Mouse (Mus musculus): Measurements from ENCODE around the gene Bmp5. TPM values are rescaled to one million over a fixed set of nuclear protein-coding genes. Genes with fewer than 3 reads are reported as not detected.

Gene Bmp5
- 2.7 and 3.3 TPM in 2 replicates for polyA plus RNA-seq (2015; fragmentation: Nextera tagmentation; extraction: Ambion mirVana)

GRCm38 (mm10) chr9:75775129-75775845 is at the start of gene Bmp5:
Bmp5 (plus strand) TSS chr9:75775364.
- no peaks in the 10 kb centered on the region for H3K36me3 ChIP-seq (replicated peaks)
- 19% methylated on average over 7 of the region's 7 CpGs for WGBS
- H3K27me3 ChIP-seq (replicated peaks), result no peaks in the 10 kb centered on the region
- H3K4me1 ChIP-seq, result no peaks in the 10 kb centered on the region
- no peak within 1 kb of the TSS for H3K9ac ChIP-seq
- H3K4me3 ChIP-seq, result no peak within 1 kb of the TSS
- no peaks in the 10 kb centered on the region for H3K9me3 ChIP-seq
- ATAC-seq (replicated peaks), result no peak
- H3K4me2 ChIP-seq, result no peak within 1 kb of the TSS
- H3K27ac ChIP-seq, result no peak within 1 kb of the TSS

- H3K27ac ChIP-seq, result no peak overlapping the region
- H3K4me1 ChIP-seq, result no peaks in the 10 kb centered on the region
- no peaks in the 10 kb centered on the region for H3K27me3 ChIP-seq (replicated peaks)
- no peak overlapping the region for H3K4me2 ChIP-seq
- no peaks in the 10 kb centered on the region for H3K9me3 ChIP-seq
- no peak for ATAC-seq (replicated peaks)
- 28% methylated on average over 5 of the region's 5 CpGs for WGBS
- H3K4me3 ChIP-seq, result no peak overlapping the region
- no peaks in the 10 kb centered on the region for H3K36me3 ChIP-seq (replicated peaks)
- no peak overlapping the region for H3K9ac ChIP-seq
Observed at GRCm38 (mm10) chr9:75760075-75760474, 15.1 kb upstream of the Bmp5 start.

- Histone ChIP-seq H3K9me3 (no peaks in the 10 kb centered on the region), H3K27ac (no peak overlapping the region), H3K27me3 (replicated peaks) (no peaks in the 10 kb centered on the region), H3K9ac (no peak overlapping the region), H3K36me3 (replicated peaks) (no peaks in the 10 kb centered on the region), H3K4me3 (no peak overlapping the region), H3K4me2 (no peak overlapping the region), H3K4me1 (no peaks in the 10 kb centered on the region)
- ATAC-seq (replicated peaks), result no peak
- 90% methylated on average over 2 of the region's 2 CpGs for WGBS
Observed at GRCm38 (mm10) chr9:75761567-75761966, 13.6 kb upstream of the Bmp5 start.

GRCm38 (mm10) chr9:75762487-75762886 is 12.7 kb upstream of the Bmp5 start:
- WGBS, result 31% methylated on average over 5 of the region's 5 CpGs
- no peak overlapping the region for H3K9ac ChIP-seq
- no peak for ATAC-seq (replicated peaks)
- H3K27ac ChIP-seq, result no peak overlapping the region
- H3K4me3 ChIP-seq, result no peak overlapping the region
- H3K36me3 ChIP-seq (replicated peaks), result no peaks in the 10 kb centered on the region
- no peaks in the 10 kb centered on the region for H3K4me1 ChIP-seq
- H3K27me3 ChIP-seq (replicated peaks), result no peaks in the 10 kb centered on the region
- H3K9me3 ChIP-seq, result no peaks in the 10 kb centered on the region
- no peak overlapping the region for H3K4me2 ChIP-seq

GRCm38 (mm10) chr9:75764792-75765191 is 10.4 kb upstream of the Bmp5 start:
- H3K9me3 ChIP-seq, result no peaks in the 10 kb centered on the region
- ATAC-seq (replicated peaks), result no peak
- H3K4me2 ChIP-seq, result no peak overlapping the region
- no peak overlapping the region for H3K9ac ChIP-seq
- H3K36me3 ChIP-seq (replicated peaks), result no peaks in the 10 kb centered on the region
- H3K4me1 ChIP-seq, result no peaks in the 10 kb centered on the region
- no peak overlapping the region for H3K4me3 ChIP-seq
- WGBS, result 88% methylated on average over 7 of the region's 7 CpGs
- no peaks in the 10 kb centered on the region for H3K27me3 ChIP-seq (replicated peaks)
- no peak overlapping the region for H3K27ac ChIP-seq

GRCm38 (mm10) chr9:75766521-75766920 is 8.6 kb upstream of the Bmp5 start:
- Histone ChIP-seq H3K27ac (no peak overlapping the region), H3K4me1 (no peaks in the 10 kb centered on the region), H3K9ac (no peak overlapping the region), H3K36me3 (replicated peaks) (no peaks in the 10 kb centered on the region), H3K9me3 (no peaks in the 10 kb centered on the region), H3K27me3 (replicated peaks) (no peaks in the 10 kb centered on the region), H3K4me2 (no peak overlapping the region), H3K4me3 (no peak overlapping the region)
- no peak for ATAC-seq (replicated peaks)
- WGBS, result 83% methylated on average over 5 of the region's 5 CpGs

GRCm38 (mm10) chr9:75769042-75769441 is 6.1 kb upstream of the Bmp5 start:
- Histone ChIP-seq H3K4me2 (no peak overlapping the region), H3K4me1 (no peaks in the 10 kb centered on the region), H3K9ac (no peak overlapping the region), H3K36me3 (replicated peaks) (no peaks in the 10 kb centered on the region), H3K9me3 (no peaks in the 10 kb centered on the region), H3K4me3 (no peak overlapping the region), H3K27me3 (replicated peaks) (no peaks in the 10 kb centered on the region), H3K27ac (no peak overlapping the region)
- no peak for ATAC-seq (replicated peaks)
- 66% methylated on average over 3 of the region's 3 CpGs for WGBS

- H3K9me3 ChIP-seq, result no peaks in the 10 kb centered on the region
- no peak overlapping the region for H3K9ac ChIP-seq
- WGBS, result 40% methylated on average over 7 of the region's 7 CpGs
- H3K27ac ChIP-seq, result no peak overlapping the region
- ATAC-seq (replicated peaks), result no peak
- H3K4me1 ChIP-seq, result no peaks in the 10 kb centered on the region
- H3K27me3 ChIP-seq (replicated peaks), result no peaks in the 10 kb centered on the region
- no peak overlapping the region for H3K4me2 ChIP-seq
- H3K36me3 ChIP-seq (replicated peaks), result no peaks in the 10 kb centered on the region
- H3K4me3 ChIP-seq, result no peak overlapping the region
Observed at GRCm38 (mm10) chr9:75776153-75776552, 989 bp downstream of the Bmp5 start.

GRCm38 (mm10) chr9:75778762-75779346 is 3.7 kb downstream of the Bmp5 start:
- H3K4me1 ChIP-seq, result peaks cover 6% of the 10 kb centered on the region
- H3K9me3 ChIP-seq, result no peaks in the 10 kb centered on the region
- no peak overlapping the region for H3K4me3 ChIP-seq
- no peaks in the 10 kb centered on the region for H3K36me3 ChIP-seq (replicated peaks)
- H3K27ac ChIP-seq, result no peak overlapping the region
- no peaks in the 10 kb centered on the region for H3K27me3 ChIP-seq (replicated peaks)
- H3K4me2 ChIP-seq, result no peak overlapping the region
- WGBS, result 69% methylated on average over 9 of the region's 9 CpGs
- H3K9ac ChIP-seq, result no peak overlapping the region
- ATAC-seq (replicated peaks), result no peak

GRCm38 (mm10) chr9:75780558-75781276 is 5.6 kb downstream of the Bmp5 start:
- WGBS, result 19% methylated on average over 5 of the region's 5 CpGs
- Histone ChIP-seq H3K4me1 (peaks cover 6% of the 10 kb centered on the region), H3K9me3 (no peaks in the 10 kb centered on the region), H3K27ac (no peak overlapping the region), H3K36me3 (replicated peaks) (no peaks in the 10 kb centered on the region), H3K4me3 (no peak overlapping the region), H3K9ac (no peak overlapping the region), H3K27me3 (replicated peaks) (no peaks in the 10 kb centered on the region), H3K4me2 (no peak overlapping the region)
- ATAC-seq (replicated peaks), result no peak

- H3K36me3 ChIP-seq (replicated peaks), result no peaks in the 10 kb centered on the region
Observed at GRCm38 (mm10) chr9:75781600-75781999, 6.4 kb downstream of the Bmp5 start.

GRCm38 (mm10) chr9:75783573-75783972 is 8.4 kb downstream of the Bmp5 start:
- no peaks in the 10 kb centered on the region for H3K36me3 ChIP-seq (replicated peaks)
- H3K27me3 ChIP-seq (replicated peaks), result no peaks in the 10 kb centered on the region
- peaks cover 6% of the 10 kb centered on the region for H3K4me1 ChIP-seq
- no peak overlapping the region for H3K27ac ChIP-seq
- H3K9me3 ChIP-seq, result no peaks in the 10 kb centered on the region
- ATAC-seq (replicated peaks), result no peak
- H3K4me2 ChIP-seq, result no peak overlapping the region
- H3K4me3 ChIP-seq, result no peak overlapping the region
- 94% methylated on average over 2 of the region's 2 CpGs for WGBS
- H3K9ac ChIP-seq, result no peak overlapping the region

More at GRCm38 (mm10) chr9:75781600-75781999, 6.4 kb downstream of the Bmp5 start:
- WGBS, result 20% methylated on average over 5 of the region's 5 CpGs
- no peak for ATAC-seq (replicated peaks)
- H3K27me3 ChIP-seq (replicated peaks), result no peaks in the 10 kb centered on the region
- no peak overlapping the region for H3K9ac ChIP-seq
- H3K4me2 ChIP-seq, result no peak overlapping the region
- no peaks in the 10 kb centered on the region for H3K9me3 ChIP-seq
- H3K27ac ChIP-seq, result no peak overlapping the region
- H3K4me3 ChIP-seq, result no peak overlapping the region
- peaks cover 6% of the 10 kb centered on the region for H3K4me1 ChIP-seq

Data from midbrain, embryonic 15.5 days (tissue).